Mouse (Mus musculus) T-helper 17 cell (primary cell): ENCODE data around the gene Olfr397.

Experiments used
- in situ Hi-C, 2 experiments: fragments of 300-600 bp; cut with MboI, MseI; formaldehyde crosslinking; loops; 1 replicate in 1 of 2; 2 replicates in 1 of 2; pipeline ENCODE4 v1.15.1; 2025; ENCODE audit warnings: high pct_unique_total_duplicates in 2 of 2

The Olfr397 gene

DNA sequence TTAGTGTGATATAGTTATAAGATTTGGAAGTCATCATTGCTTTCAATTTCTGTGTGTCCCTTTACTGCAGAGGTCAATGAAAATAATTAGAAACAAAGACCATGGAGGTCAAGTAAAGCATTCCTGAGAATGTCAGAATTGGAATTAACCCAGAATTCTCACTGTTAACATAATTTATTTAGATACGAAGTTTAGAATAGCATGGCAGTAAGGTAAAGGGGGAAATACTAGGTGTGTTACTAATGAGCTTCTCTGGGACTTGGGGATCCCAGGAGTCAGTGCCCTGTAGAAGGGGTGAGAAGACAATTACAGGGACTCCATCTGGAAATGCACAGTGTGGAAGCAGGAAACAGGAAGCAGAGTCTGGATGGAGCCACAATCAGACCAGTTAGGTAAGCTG, at the start of gene Olfr397:
TSS of gene Olfr397 (plus strand) at position 301 of the 400 bp plus-strand sequence.
- in situ Hi-C loops: loop anchor here in 1 of 2 experiments (10.0 kb wide), 1 partner anchor 1026 kb away; no protein-coding TSS in a partner anchor

DNA sequence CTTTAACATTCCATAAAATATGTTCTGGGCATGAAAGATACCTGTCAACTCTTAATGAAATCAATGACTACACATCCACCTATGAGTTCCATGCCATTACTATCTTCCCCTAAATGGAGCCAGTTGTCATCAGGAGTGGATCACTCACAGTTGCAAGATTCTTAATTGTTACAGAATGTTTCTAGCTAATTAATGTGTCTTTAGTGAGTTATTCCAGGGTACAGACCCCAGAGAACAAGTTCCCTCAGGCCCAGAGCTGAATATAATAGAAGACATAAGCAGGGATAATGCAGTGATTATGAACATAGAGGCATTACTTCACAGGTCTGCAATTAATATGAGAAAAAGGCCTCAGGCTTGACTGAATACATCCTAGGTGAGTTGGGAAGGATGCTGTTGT, 24.2 kb upstream of the Olfr397 start, which contains the start of gene Olfr23:
TSS of gene Olfr23 (plus strand) at position 301 of the 400 bp plus-strand sequence.
- in situ Hi-C loops: no loop called here

DNA sequence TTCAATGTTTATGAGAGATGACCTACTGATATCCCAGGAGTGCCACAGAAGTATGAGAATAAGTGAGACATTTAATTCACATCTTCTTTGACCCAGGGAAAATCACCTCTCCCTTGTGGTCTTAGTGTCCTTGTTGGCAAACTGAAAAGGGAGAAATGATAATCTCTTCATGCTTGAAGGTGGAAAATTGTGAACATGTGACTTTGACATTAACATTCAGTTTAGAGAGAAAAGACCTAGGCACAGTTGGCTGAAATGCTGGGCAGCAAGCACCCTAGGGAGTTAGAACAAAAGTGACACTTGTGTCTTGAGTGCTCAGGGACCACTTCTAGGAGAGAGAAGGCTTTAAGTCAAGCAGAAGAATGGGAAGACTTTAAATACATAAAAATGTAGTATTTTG, 29.7 kb downstream of the Olfr397 start, which contains the start of gene Olfr398:
TSS of gene Olfr398 (minus strand) at position 101 of the 400 bp plus-strand sequence.
- in situ Hi-C loops: no loop called here

DNA sequence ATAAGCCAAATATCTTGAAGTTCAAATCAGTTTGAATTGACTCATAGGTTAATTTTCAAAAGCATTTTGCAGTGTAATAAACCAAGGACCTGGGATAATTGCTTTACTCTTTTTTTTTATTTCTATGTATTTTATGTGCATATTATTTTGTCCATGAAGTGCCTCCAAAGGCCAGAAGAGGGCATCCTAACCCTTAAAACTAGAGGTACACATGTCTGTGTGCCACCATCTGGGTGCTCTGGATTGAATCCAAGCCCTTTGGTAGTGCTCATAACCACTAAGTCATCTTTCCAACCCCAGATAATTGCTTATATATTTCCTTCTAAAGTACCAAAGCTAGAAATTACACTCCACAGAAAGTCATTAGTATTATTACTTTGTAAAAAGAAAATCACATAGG, 32.5 kb downstream of the Olfr397 start:
- in situ Hi-C loops: no loop called here
